Comparison of ENCODE assay signal across 8 mouse cellular contexts in genomic region chr8:119838100-119838982, GRCm38 (mm10). TPM values are rescaled to one million over a fixed set of nuclear protein-coding genes. Genes with fewer than 3 reads are reported as not detected.
DNase-seq lines count a peak whose midpoint lies in the region; ATAC-seq and TF ChIP-seq lines count a peak whose summit lies in the region.

No protein-coding gene starts in this region.

- no peaks in the 10 kb centered on the region for H3K27me3 ChIP-seq in cerebellum, adult 2 months (ENCODE audit: control insufficient read depth, insufficient read depth, low read length)
- H3K27me3 ChIP-seq in CH12.LX (replicated peaks) = no peaks in the 10 kb centered on the region
- H3K27me3 ChIP-seq in heart, embryonic 16.5 days (ENCODE audit: control insufficient read depth, insufficient read depth, low read length) = no peaks in the 10 kb centered on the region
- peaks cover 22% of the 10 kb centered on the region for H3K27me3 ChIP-seq in liver, embryonic 12.5 days (replicated peaks)
- H3K27me3 ChIP-seq in stomach, embryonic 16.5 days (ENCODE audit: control insufficient read depth, insufficient read depth, low read length) = no peaks in the 10 kb centered on the region

- H3K27ac ChIP-seq in cerebellum, adult 2 months (ENCODE audit: insufficient read depth, low read length) = no peak overlapping the region
- no peak overlapping the region for H3K27ac ChIP-seq in CH12.LX (ENCODE audit: insufficient read depth, low read depth)
- H3K27ac ChIP-seq in heart, embryonic 16.5 days (ENCODE audit: low read length) = peak overlapping the region; percentile 64
- H3K27ac ChIP-seq in liver, embryonic 12.5 days = peak overlapping the region; percentile 39
- peak overlapping the region; percentile 78 for H3K27ac ChIP-seq in stomach, embryonic 16.5 days (ENCODE audit: low read length)

- TF ChIP-seq EP300 in CH12.LX (IDR thresholded peaks at IDR 0.05; ENCODE audit: low read length) = no peak

- peak overlapping the region; percentile 94 for H3K4me3 ChIP-seq in cerebellum, adult 2 months (replicated peaks; ENCODE audit: insufficient read depth, low read depth, low read length)
- H3K4me3 ChIP-seq in CH12.LX (replicated peaks in 1 of 3; ENCODE audit: low read depth in 2 of 3, low read length in 2 of 3, poor library complexity in 1 of 3) = peak overlapping the region in 1 of 3 experiments; percentile 87
- H3K4me3 ChIP-seq in heart, embryonic 16.5 days (ENCODE audit: low read length) = peak overlapping the region; percentile 73
- peak overlapping the region; percentile 66 for H3K4me3 ChIP-seq in liver, embryonic 12.5 days
- peak overlapping the region; percentile 68 for H3K4me3 ChIP-seq in stomach, embryonic 16.5 days (replicated peaks; ENCODE audit: low read length)

- WGBS in cerebellum, adult 2 months = 80% methylated on average over 19 of the region's 19 CpGs
- WGBS in heart, embryonic 16.5 days = 58% methylated on average over 19 of the region's 19 CpGs
- 34% methylated on average over 19 of the region's 19 CpGs for WGBS in liver, embryonic 12.5 days (ENCODE audit: insufficient replicate concordance)
- 44% methylated on average over 19 of the region's 19 CpGs for WGBS in stomach, embryonic 16.5 days

- no peaks in the 10 kb centered on the region for H3K79me2 ChIP-seq in CH12.LX (replicated peaks; ENCODE audit: control insufficient read depth, extremely low read depth, insufficient read depth, poor library complexity, severe bottlenecking)

- no peaks in the 10 kb centered on the region for H3K9me3 ChIP-seq in CH12.LX (replicated peaks; ENCODE audit: low read length)
- H3K9me3 ChIP-seq in heart, embryonic 16.5 days (replicated peaks; ENCODE audit: control insufficient read depth, low read length) = no peaks in the 10 kb centered on the region
- H3K9me3 ChIP-seq in liver, embryonic 12.5 days (replicated peaks) = no peaks in the 10 kb centered on the region
- H3K9me3 ChIP-seq in stomach, embryonic 16.5 days (replicated peaks; ENCODE audit: control insufficient read depth, low read length) = 0 out of 2 replicates have a peak, but pooled peaks cover 3% of the 10 kb centered on the region

- TF ChIP-seq RAD21 in CH12.LX (IDR thresholded peaks at IDR 0.05; ENCODE audit: low read depth, low read length) = no peak

- no peak for TF ChIP-seq CTCF in cerebellum, adult 2 months (IDR thresholded peaks at IDR 0.05; ENCODE audit: borderline replicate concordance, insufficient read depth, low read depth, low read length)
- TF ChIP-seq CTCF in CH12.LX (conservative IDR thresholded peaks at IDR 0.05 in 1 of 2, IDR thresholded peaks at IDR 0.05 in 1 of 2; ENCODE audit: low read depth in 2 of 2, low read length in 2 of 2) = no peak

- TF ChIP-seq POLR2A in cerebellum, adult 2 months (IDR thresholded peaks at IDR 0.05; ENCODE audit: borderline replicate concordance, insufficient read depth, low read length) = no peak
- no peak for TF ChIP-seq POLR2A in CH12.LX (IDR thresholded peaks at IDR 0.05; ENCODE audit: low read depth, low read length)

- dilution Hi-C loops in CH12.LX (cut with MboI; ENCODE audit: extremely low pct_ligation_motif_present, extremely low pct_unique_long_range_greater_than_20kb, low sequenced_read_pairs) = no loop called here

- H3K36me3 ChIP-seq in CH12.LX (replicated peaks in 1 of 2; ENCODE audit: control insufficient read depth in 1 of 2, insufficient read depth in 1 of 2, low read length in 1 of 2) = peaks cover 5 to 49% of the 10 kb centered on the region in 2 experiments
- H3K36me3 ChIP-seq in heart, embryonic 16.5 days (ENCODE audit: control insufficient read depth, insufficient read depth) = no peaks in the 10 kb centered on the region
- peaks cover 10% of the 10 kb centered on the region for H3K36me3 ChIP-seq in liver, embryonic 12.5 days
- H3K36me3 ChIP-seq in stomach, embryonic 16.5 days (ENCODE audit: control insufficient read depth, insufficient read depth, low read length) = no peaks in the 10 kb centered on the region

- in situ Hi-C loops in CH12.LX (cut with MboI; ENCODE audit: low pct_ligation_motif_present, low pct_unique_long_range_greater_than_20kb, low sequenced_read_pairs) = no loop called here

- H3K4me1 ChIP-seq in cerebellum, adult 2 months (ENCODE audit: control insufficient read depth, insufficient read depth, low read length) = peaks cover 21% of the 10 kb centered on the region
- H3K4me1 ChIP-seq in CH12.LX (ENCODE audit: control insufficient read depth in 1 of 2, insufficient read depth in 2 of 2) = peaks cover 8 to 66% of the 10 kb centered on the region in 2 experiments; a peak in 3 of 4 replicates
- peaks cover 11% of the 10 kb centered on the region for H3K4me1 ChIP-seq in heart, embryonic 16.5 days (ENCODE audit: control insufficient read depth, insufficient read depth, low read length)
- H3K4me1 ChIP-seq in liver, embryonic 12.5 days = peaks cover 71% of the 10 kb centered on the region
- peaks cover 41% of the 10 kb centered on the region for H3K4me1 ChIP-seq in stomach, embryonic 16.5 days (ENCODE audit: control insufficient read depth, insufficient read depth, low read length)

- no peak overlapping the region for H3K9ac ChIP-seq in CH12.LX (ENCODE audit: insufficient read depth, low read depth)
- H3K9ac ChIP-seq in heart, embryonic 16.5 days (ENCODE audit: low read length) = peak overlapping the region; percentile 18; the same call in 1 of the 2 replicates
- H3K9ac ChIP-seq in liver, embryonic 12.5 days = peak overlapping the region; percentile 72; the same call in 1 of the 2 replicates
- H3K9ac ChIP-seq in stomach, embryonic 16.5 days (ENCODE audit: low read length) = peak overlapping the region; percentile 82

- no peak overlapping the region; the same call in 1 of the 2 replicates for H3K4me2 ChIP-seq in CH12.LX (ENCODE audit: insufficient read depth, low read depth, poor library complexity, severe bottlenecking)
- H3K4me2 ChIP-seq in heart, embryonic 16.5 days (ENCODE audit: low read depth, low read length) = peak overlapping the region; percentile 94
- peak overlapping the region; percentile 92 for H3K4me2 ChIP-seq in liver, embryonic 12.5 days
- peak overlapping the region; percentile 82 for H3K4me2 ChIP-seq in stomach, embryonic 16.5 days (ENCODE audit: low read depth, low read length)

- DNase-seq in cerebellum, adult 2 months = no peak
- DNase-seq in cerebellum, postnatal 25 days = no peak
- no peak for DNase-seq in CH12.LX (ENCODE audit: extremely low read depth)
- no peak for DNase-seq in c-Kit-positive CD71-positive TER-119-positive erythroid progenitor cells, embryonic 14.5 days (ENCODE audit: low spot score)
- DNase-seq in retina, embryonic 14.5 days (ENCODE audit: low spot score) = no peak

- ATAC-seq in heart, embryonic 16.5 days (replicated peaks; ENCODE audit: extremely low read depth, insufficient read depth, low FRiP score) = no peak
- ATAC-seq in liver, embryonic 12.5 days = no peak
- no peak for ATAC-seq in stomach, embryonic 16.5 days (ENCODE audit: insufficient read depth, low FRiP score)

TF ChIP-seq in CH12.LX, 34 proteins besides CTCF, POLR2A, EP300 and RAD21:
- TF ChIP-seq PAX5 (IDR thresholded peaks at IDR 0.05; ENCODE audit: low read length) = no peak
- no peak for TF ChIP-seq JUND (conservative IDR thresholded peaks at IDR 0.05; ENCODE audit: low read depth, low read length)
- TF ChIP-seq USF2 (conservative IDR thresholded peaks at IDR 0.05; ENCODE audit: low read depth, low read length) = peak; percentile 23; the same call in 1 of the 2 replicates
- no peak for TF ChIP-seq HCFC1 (IDR thresholded peaks at IDR 0.05; ENCODE audit: low read depth, low read length)
- peak; percentile 47; the same call in 1 of the 2 replicates for TF ChIP-seq ZNF384 (IDR thresholded peaks at IDR 0.05; ENCODE audit: low read depth, low read length)
- no peak for TF ChIP-seq TBP (conservative IDR thresholded peaks at IDR 0.05; ENCODE audit: low read depth, low read length)

RNA-seq across cellular contexts. Expression of gene Cotl1, which starts 2.0 kb away (rescaled TPM):
- polyA plus RNA-seq in cerebellum, adult 2 months (2012; rRNA removed) = 149 and 156 TPM in 2 replicates
- 59.6 and 69.1 TPM in 2 replicates for total RNA-seq in CH12.LX (2012; rRNA removed)
- total RNA-seq in CH12.LX (2014; rRNA removed) = 135 and 139 TPM in 2 replicates
- 349 and 375 TPM in 2 replicates for polyA plus RNA-seq in CH12.LX (2012; ENCODE audit: insufficient read length, low read depth)
- 34.3 and 56.1 TPM in 2 replicates for polyA plus RNA-seq in heart, embryonic 16.5 days (2015; fragmentation: Nextera tagmentation; extraction: Ambion mirVana)
- 46.5 and 49.5 TPM in 2 replicates for polyA plus RNA-seq in liver, embryonic 12.5 days (2016; fragmentation: Nextera tagmentation; extraction: Ambion mirVana)
- polyA plus RNA-seq in stomach, embryonic 16.5 days (2015; fragmentation: Nextera tagmentation; extraction: Ambion mirVana) = 144 and 177 TPM in 2 replicates

RNA-seq across cellular contexts. Expression of gene Klhl36, which starts 23.7 kb away (rescaled TPM):
- 12.7 and 15.3 TPM in 2 replicates for polyA plus RNA-seq in cerebellum, adult 2 months (2012; rRNA removed)
- total RNA-seq in CH12.LX (2012; rRNA removed) = 5.2 and 7.9 TPM in 2 replicates
- total RNA-seq in CH12.LX (2014; rRNA removed) = 3.0 and 3.4 TPM in 2 replicates
- 3.1 and 3.8 TPM in 2 replicates for polyA plus RNA-seq in CH12.LX (2012; ENCODE audit: insufficient read length, low read depth)
- 10.8 and 11.4 TPM in 2 replicates for polyA plus RNA-seq in heart, embryonic 16.5 days (2015; fragmentation: Nextera tagmentation; extraction: Ambion mirVana)
- polyA plus RNA-seq in liver, embryonic 12.5 days (2016; fragmentation: Nextera tagmentation; extraction: Ambion mirVana) = 7.0 and 7.7 TPM in 2 replicates
- 10.7 and 12.7 TPM in 2 replicates for polyA plus RNA-seq in stomach, embryonic 16.5 days (2015; fragmentation: Nextera tagmentation; extraction: Ambion mirVana)

Comparison
In these comparisons a context has a peak if more than half of its experiments do, and no peak if none do; other contexts are left out.
1. H3K27ac ChIP-seq: peak in heart, embryonic 16.5 days (single experiment), liver, embryonic 12.5 days (single experiment) and stomach, embryonic 16.5 days (single experiment); none in cerebellum, adult 2 months (single experiment) and CH12.LX (single experiment).